Mouse (Mus musculus) embryonic facial prominence, embryonic 11.5 days (tissue): ENCODE measurements around the gene Apobec2. TPM values are rescaled to one million over a fixed set of nuclear protein-coding genes. Genes with fewer than 3 reads are reported as not detected.

Experiments
- ATAC-seq: fragments of 200-750 bp; cut with Nextera tagmentation; replicated peaks from 2 replicates; pipeline ENCODE4 v1.8.0; 2017; ENCODE audit warnings: low read depth; ENCODE audit not compliant: insufficient number of reproducible peaks, low FRiP score, low TSS enrichment
- DNase-seq: peaks from one replicate; pipeline ENCODE4 v3.0.0-alpha.2; 2015; ENCODE audit warnings: low spot score
- H3K27ac ChIP-seq: fragments of 300-500 bp; sonication (generic); replicated peaks from 2 replicates; pipeline ENCODE4 v1.5.1; 2014; ENCODE audit warnings: mild to moderate bottlenecking, low read depth, low read length, control low read depth
- H3K27me3 ChIP-seq: fragments of 300-500 bp; sonication (generic); 2 replicates; pipeline ENCODE4 v1.6.1; 2014; ENCODE audit warnings: mild to moderate bottlenecking, low read length, moderate library complexity, mixed read lengths; ENCODE audit not compliant: control insufficient read depth, insufficient read depth
- H3K36me3 ChIP-seq: fragments of 300-500 bp; sonication (generic); replicated peaks from 2 replicates; pipeline ENCODE4 v1.6.1; 2014; ENCODE audit warnings: low read depth, mild to moderate bottlenecking, low read length, moderate library complexity, mixed read lengths; ENCODE audit not compliant: control insufficient read depth, insufficient read depth
- H3K4me1 ChIP-seq: fragments of 300-500 bp; sonication (generic); 2 replicates; pipeline ENCODE4 v1.6.1; 2014; ENCODE audit warnings: low read length, mixed read lengths; ENCODE audit not compliant: control insufficient read depth, insufficient read depth
- H3K4me2 ChIP-seq: fragments of 300-500 bp; sonication (generic); 2 replicates; pipeline ENCODE4 v1.6.1; 2014; ENCODE audit warnings: low read depth, mild to moderate bottlenecking, control low read depth, low read length, moderate library complexity
- H3K4me3 ChIP-seq: fragments of 300-500 bp; sonication (generic); 2 replicates; pipeline ENCODE4 v1.5.1; 2014; ENCODE audit warnings: low read depth, low read length, control low read depth
- H3K9ac ChIP-seq: fragments of 300-500 bp; sonication (generic); replicated peaks from 2 replicates; pipeline ENCODE4 v1.6.1; 2014; ENCODE audit warnings: mild to moderate bottlenecking, control low read depth, low read length
- H3K9me3 ChIP-seq: fragments of 300-500 bp; sonication (generic); replicated peaks from 2 replicates; pipeline ENCODE4 v1.6.1; 2016; ENCODE audit warnings: mild to moderate bottlenecking, low read length, inconsistent platforms, mixed read lengths; ENCODE audit not compliant: control insufficient read depth
- WGBS: fragments of 180-500 bp; shearing (Covaris S2); extraction: QIAGEN DNeasy Blood & Tissue Kit; methylation state at CpG from one replicate; pipeline ENCODE4 v1.1.7; 2014; 5-methylcytosine and 5-hydroxymethylcytosine counted together
- polyA plus RNA-seq: library from polyadenylated mRNA; unstranded; fragments of >200 nt; fragmentation: Nextera tagmentation; extraction: Ambion mirVana; gene quantifications from 2 replicates; pipeline ENCODE4 v1.2.1, GENCODE M21; 2014

The Apobec2 gene
- polyA plus RNA-seq, 1 experiment from 2014 or later: 2.0 TPM

DNA sequence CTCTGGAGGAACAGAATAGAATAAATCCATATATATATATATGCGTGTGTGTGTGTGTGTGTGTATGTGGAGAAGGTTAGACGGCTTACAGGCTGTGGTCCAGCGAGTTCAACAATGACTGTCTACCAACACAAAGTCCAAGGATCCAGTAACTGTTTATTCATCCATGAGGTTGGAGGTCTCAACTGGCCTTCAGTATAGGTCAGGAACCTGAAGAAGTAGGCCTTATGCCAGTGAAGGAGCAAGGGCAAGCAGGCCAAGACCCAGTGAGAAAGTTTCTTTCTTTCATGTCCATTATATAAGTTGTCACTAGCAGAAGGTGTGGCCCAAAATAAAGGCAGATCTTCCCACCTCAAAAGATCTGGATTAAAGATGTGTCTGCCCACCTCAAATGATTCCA lies 30.0 kb downstream of the Apobec2 start:
- ATAC-seq (no peak), DNase-seq (no peak)
- Histone ChIP-seq H3K9ac (no peak overlapping the region), H3K4me2 (no peak overlapping the region), H3K36me3 (no peaks in the 10 kb centered on the region; the same call in none of the 2 replicates), H3K4me1 (no peaks in the 10 kb centered on the region), H3K9me3 (no peaks in the 10 kb centered on the region), H3K27me3 (no peaks in the 10 kb centered on the region), H3K4me3 (no peak overlapping the region), H3K27ac (no peak overlapping the region)
- WGBS: 94% methylated on average over 3 of the region's 3 CpGs

DNA sequence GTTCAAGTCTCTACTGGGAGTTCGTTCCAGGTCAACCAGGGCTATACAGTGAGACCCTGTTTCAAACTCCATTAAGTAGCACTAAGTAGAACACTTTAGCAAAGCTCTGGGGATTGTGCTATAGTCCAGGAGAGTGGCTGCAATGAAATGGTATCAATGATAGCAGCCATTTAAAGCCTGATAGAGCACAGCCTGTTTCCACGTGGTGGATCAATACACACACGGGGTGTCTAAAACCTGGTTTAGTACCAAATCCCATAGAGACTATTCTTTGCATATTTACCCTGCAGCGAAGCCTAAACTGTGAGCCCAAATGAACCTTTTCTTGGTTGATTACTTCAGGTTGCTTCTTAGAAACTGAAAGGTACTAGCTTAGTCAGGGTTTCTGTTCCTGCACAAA lies 31.0 kb downstream of the Apobec2 start:
- H3K9me3 ChIP-seq: no peaks in the 10 kb centered on the region
- no peaks in the 10 kb centered on the region for H3K4me1 ChIP-seq
- no peaks in the 10 kb centered on the region for H3K27me3 ChIP-seq
- no peak for ATAC-seq
- DNase-seq: no peak
- no peak overlapping the region for H3K27ac ChIP-seq
- WGBS: 84% methylated on average over 4 of the region's 4 CpGs
- H3K9ac ChIP-seq: no peak overlapping the region
- H3K36me3 ChIP-seq: no peaks in the 10 kb centered on the region; the same call in none of the 2 replicates
- H3K4me2 ChIP-seq: no peak overlapping the region
- H3K4me3 ChIP-seq: no peak overlapping the region

GRCm38 (mm10) chr17:48392616-48393015 lies 40.1 kb downstream of the Apobec2 start:
- no peaks in the 10 kb centered on the region for H3K9me3 ChIP-seq
- no peaks in the 10 kb centered on the region for H3K27me3 ChIP-seq
- H3K4me3 ChIP-seq: no peak overlapping the region
- H3K4me2 ChIP-seq: no peak overlapping the region
- no peak overlapping the region for H3K9ac ChIP-seq
- no peaks in the 10 kb centered on the region for H3K4me1 ChIP-seq
- ATAC-seq (no peak), DNase-seq (no peak)
- peaks cover 37% of the 10 kb centered on the region for H3K36me3 ChIP-seq
- H3K27ac ChIP-seq: no peak overlapping the region
- WGBS: 91% methylated on average over 3 of the region's 3 CpGs

GRCm38 (mm10) chr17:48391446-48391845 lies 41.3 kb downstream of the Apobec2 start:
- Histone ChIP-seq H3K27me3 (no peaks in the 10 kb centered on the region), H3K4me1 (no peaks in the 10 kb centered on the region)
- no peak for ATAC-seq

GRCm38 (mm10) chr17:48389442-48389841 lies 43.3 kb downstream of the Apobec2 start:
- no peak overlapping the region for H3K4me3 ChIP-seq
- peaks cover 37% of the 10 kb centered on the region for H3K36me3 ChIP-seq
- WGBS: 92% methylated on average over 5 of the region's 5 CpGs
- ATAC-seq (no peak), DNase-seq (no peak)
- H3K9me3 ChIP-seq: no peaks in the 10 kb centered on the region
- H3K4me1 ChIP-seq: no peaks in the 10 kb centered on the region
- no peak overlapping the region for H3K27ac ChIP-seq
- no peak overlapping the region for H3K4me2 ChIP-seq
- H3K27me3 ChIP-seq: no peaks in the 10 kb centered on the region
- H3K9ac ChIP-seq: no peak overlapping the region

More at GRCm38 (mm10) chr17:48391446-48391845, 41.3 kb downstream of the Apobec2 start:
- H3K9me3 ChIP-seq: no peaks in the 10 kb centered on the region
- no peak overlapping the region for H3K4me2 ChIP-seq
- H3K27ac ChIP-seq: no peak overlapping the region
- DNase-seq: no peak
- H3K4me3 ChIP-seq: no peak overlapping the region
- no peak overlapping the region for H3K9ac ChIP-seq
- peaks cover 37% of the 10 kb centered on the region for H3K36me3 ChIP-seq
- 90% methylated on average over 5 of the region's 5 CpGs for WGBS

- H3K9me3 ChIP-seq: no peaks in the 10 kb centered on the region
- no peak overlapping the region for H3K27ac ChIP-seq
- ATAC-seq (no peak), DNase-seq (no peak)
- H3K9ac ChIP-seq: no peak overlapping the region
- H3K4me1 ChIP-seq: no peaks in the 10 kb centered on the region
- WGBS: 86% methylated on average over 2 of the region's 2 CpGs
- no peak overlapping the region for H3K4me3 ChIP-seq
- no peaks in the 10 kb centered on the region for H3K27me3 ChIP-seq
- H3K36me3 ChIP-seq: peaks cover 37% of the 10 kb centered on the region
- H3K4me2 ChIP-seq: no peak overlapping the region
Measured at GRCm38 (mm10) chr17:48388666-48389065, 44.1 kb downstream of the Apobec2 start.

DNA sequence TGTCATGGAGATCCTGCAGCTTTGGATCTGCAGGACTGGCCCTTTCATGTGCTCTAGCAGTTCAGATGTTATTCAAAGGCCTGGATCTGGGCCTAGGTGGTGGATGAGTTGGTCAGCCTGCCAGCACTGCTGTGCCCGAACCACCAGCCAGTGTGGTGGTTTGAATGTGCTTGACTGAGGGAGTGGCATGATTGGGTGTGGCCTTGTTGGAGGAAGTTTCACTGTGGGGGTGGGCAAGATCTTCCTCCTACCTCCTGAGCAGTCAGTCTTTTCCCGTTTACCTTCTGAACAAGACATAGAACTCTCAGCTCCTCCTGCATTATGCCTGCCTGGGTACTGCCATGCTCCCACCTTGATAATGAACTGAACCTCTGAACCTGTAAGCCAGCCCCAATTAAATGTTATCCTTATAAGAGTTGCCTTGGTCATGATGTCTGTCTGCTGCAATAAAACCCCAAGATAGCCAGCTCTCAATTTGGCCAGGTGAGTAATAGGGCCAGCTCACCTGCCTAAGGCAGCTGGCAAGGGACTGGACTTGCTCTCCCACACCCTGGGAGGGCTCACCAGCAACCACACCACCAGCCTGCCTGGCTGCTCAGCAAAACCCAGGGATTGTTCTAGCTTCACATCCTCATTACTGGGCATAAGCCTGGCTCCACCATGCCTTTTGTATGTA lies 46.8 kb downstream of the Apobec2 start:
- Histone ChIP-seq H3K27me3 (no peaks in the 10 kb centered on the region), H3K9ac (no peak overlapping the region), H3K4me3 (no peak overlapping the region), H3K27ac (no peak overlapping the region), H3K4me2 (no peak overlapping the region), H3K36me3 (peaks cover 19% of the 10 kb centered on the region), H3K9me3 (no peaks in the 10 kb centered on the region), H3K4me1 (no peaks in the 10 kb centered on the region)
- DNase-seq: no peak
- 77% methylated on average over 2 of the region's 2 CpGs for WGBS
- no peak for ATAC-seq

- H3K9me3 ChIP-seq: no peaks in the 10 kb centered on the region
- H3K4me1 ChIP-seq: no peaks in the 10 kb centered on the region
- no peaks in the 10 kb centered on the region for H3K36me3 ChIP-seq
- no peak overlapping the region for H3K27ac ChIP-seq
- no peaks in the 10 kb centered on the region for H3K27me3 ChIP-seq
- H3K4me3 ChIP-seq: no peak overlapping the region
- H3K9ac ChIP-seq: no peak overlapping the region
- ATAC-seq (no peak), DNase-seq (no peak)
- H3K4me2 ChIP-seq: no peak overlapping the region
Measured at GRCm38 (mm10) chr17:48379050-48379449, 53.7 kb downstream of the Apobec2 start.
